Mouse (Mus musculus): ENCODE results near the gene Dck.

- TF ChIP-seq CTCF (IDR thresholded peaks at IDR 0.05; ENCODE audit: low read depth, low read length): no peak
- no peak for TF ChIP-seq POLR2A (IDR thresholded peaks at IDR 0.05; ENCODE audit: extremely low read depth, insufficient read depth, low read length)
Observed at GRCm38 (mm10) chr5:88814552-88814951, 49.8 kb downstream of the Dck start.

Data from liver, adult 2 months (tissue).